Mouse (Mus musculus): ENCODE measurements around the gene Chchd6.
A peak's percentile ranks its signal among the peaks of the same experiment; 100 is the strongest.

Chchd6 gene

GRCm38 (mm10) chr6:89595018-89595776 lies at the start of gene Chchd6:
Gene Chchd6, minus strand, starts transcription at chr6:89595652.
- peak; percentile 77 for DNase-seq (ENCODE audit: low read depth)

GRCm38 (mm10) chr6:89644271-89645075 lies 49.0 kb upstream of the Chchd6 start:
- peak; percentile 91 for DNase-seq (ENCODE audit: low read depth)

GRCm38 (mm10) chr6:89643798-89644270 lies 48.4 kb upstream of the Chchd6 start, which contains the start of gene Txnrd3:
Gene Txnrd3, plus strand, starts transcription at chr6:89643988.
- peak; percentile 74 for DNase-seq (ENCODE audit: low read depth)

GRCm38 (mm10) chr6:89639025-89639424 lies 43.6 kb upstream of the Chchd6 start:
- DNase-seq (ENCODE audit: low read depth) = no peak

- DNase-seq (ENCODE audit: low read depth) = no peak
Measured at GRCm38 (mm10) chr6:89637977-89638376, 42.5 kb upstream of the Chchd6 start.

- DNase-seq (ENCODE audit: low read depth) = no peak
Measured at GRCm38 (mm10) chr6:89634400-89634799, 38.9 kb upstream of the Chchd6 start.

- no peak for DNase-seq (ENCODE audit: low read depth)
Measured at GRCm38 (mm10) chr6:89633115-89633514, 37.7 kb upstream of the Chchd6 start.

- DNase-seq (ENCODE audit: low read depth) = peak; percentile 73
Measured at GRCm38 (mm10) chr6:89631809-89632562, 36.5 kb upstream of the Chchd6 start.

GRCm38 (mm10) chr6:89628045-89628785 lies 32.8 kb upstream of the Chchd6 start:
- DNase-seq (ENCODE audit: low read depth) = peak; percentile 41

GRCm38 (mm10) chr6:89622647-89623046 lies 27.2 kb upstream of the Chchd6 start:
- DNase-seq (ENCODE audit: low read depth) = no peak

GRCm38 (mm10) chr6:89615373-89615755 lies 19.9 kb upstream of the Chchd6 start:
- no peak for DNase-seq (ENCODE audit: low read depth)

- no peak for DNase-seq (ENCODE audit: low read depth)
Measured at GRCm38 (mm10) chr6:89614596-89615372, 19.3 kb upstream of the Chchd6 start.

- DNase-seq (ENCODE audit: low read depth) = no peak
Measured at GRCm38 (mm10) chr6:89614107-89614471, 18.6 kb upstream of the Chchd6 start.

GRCm38 (mm10) chr6:89613336-89614106 lies 18.1 kb upstream of the Chchd6 start:
- no peak for DNase-seq (ENCODE audit: low read depth)

- no peak for DNase-seq (ENCODE audit: low read depth)
Measured at GRCm38 (mm10) chr6:89607999-89608398, 12.5 kb upstream of the Chchd6 start.

- no peak for DNase-seq (ENCODE audit: low read depth)
Measured at GRCm38 (mm10) chr6:89606096-89606495, 10.6 kb upstream of the Chchd6 start.

GRCm38 (mm10) chr6:89596510-89596909 lies 1.1 kb upstream of the Chchd6 start:
- no peak for DNase-seq (ENCODE audit: low read depth)

- DNase-seq (ENCODE audit: low read depth) = no peak
Measured at GRCm38 (mm10) chr6:89595777-89596146, 310 bp upstream of the Chchd6 start.

GRCm38 (mm10) chr6:89592016-89592415 lies 3.4 kb downstream of the Chchd6 start:
- DNase-seq (ENCODE audit: low read depth) = no peak

- DNase-seq (ENCODE audit: low read depth) = no peak
Measured at GRCm38 (mm10) chr6:89591531-89591930, 3.9 kb downstream of the Chchd6 start.

Data from c-Kit-positive CD71-negative TER-119-negative erythroid progenitor cells, embryonic 14.5 days (primary cell).